Mouse (Mus musculus): ENCODE measurements around the gene Zc3hav1. TPM values are rescaled to one million over a fixed set of nuclear protein-coding genes. Genes with fewer than 3 reads are reported as not detected.

Gene Zc3hav1
- total RNA-seq, 2 experiments from 2014 or later, result 2.7 to 2.9 TPM

GRCm38 (mm10) chr6:38354723-38355353 is 435 bp upstream of the Zc3hav1 start:
- intact Hi-C loops (cut with DNase I), result no loop called here
- DNase-seq (ENCODE audit: low spot score in 2 of 2), result no peak

GRCm38 (mm10) chr6:38353181-38353580 is 1.2 kb downstream of the Zc3hav1 start:
- intact Hi-C loops (cut with DNase I), result no loop called here
- no peak for DNase-seq (ENCODE audit: low spot score in 2 of 2)

- intact Hi-C loops (cut with DNase I), result no loop called here
- no peak for DNase-seq (ENCODE audit: low spot score in 2 of 2)
These were observed 2.0 kb downstream of the Zc3hav1 start for GRCm38 (mm10) chr6:38352451-38352850.

GRCm38 (mm10) chr6:38351930-38352329 is 2.5 kb downstream of the Zc3hav1 start:
- intact Hi-C loops (cut with DNase I), result no loop called here
- DNase-seq (ENCODE audit: low spot score in 2 of 2), result no peak

- no peak for DNase-seq (ENCODE audit: low spot score in 2 of 2)
- intact Hi-C loops (cut with DNase I), result no loop called here
These were observed 4.6 kb downstream of the Zc3hav1 start for GRCm38 (mm10) chr6:38349806-38350205.

- intact Hi-C loops (cut with DNase I), result no loop called here
These were observed 5.5 kb downstream of the Zc3hav1 start for GRCm38 (mm10) chr6:38348811-38349453.

GRCm38 (mm10) chr6:38347875-38348274 is 6.5 kb downstream of the Zc3hav1 start:
- intact Hi-C loops (cut with DNase I), result no loop called here
- DNase-seq (ENCODE audit: low spot score in 2 of 2), result no peak

More at GRCm38 (mm10) chr6:38348811-38349453, 5.5 kb downstream of the Zc3hav1 start:
- DNase-seq (ENCODE audit: low spot score in 2 of 2), result no peak

- intact Hi-C loops (cut with DNase I), result no loop called here
- DNase-seq (ENCODE audit: low spot score in 2 of 2), result no peak
These were observed 8.6 kb downstream of the Zc3hav1 start for GRCm38 (mm10) chr6:38345796-38346195.

GRCm38 (mm10) chr6:38344006-38344670 is 10.3 kb downstream of the Zc3hav1 start:
- intact Hi-C loops (cut with DNase I), result no loop called here
- no peak for DNase-seq (ENCODE audit: low spot score in 2 of 2)

GRCm38 (mm10) chr6:38343581-38343980 is 10.8 kb downstream of the Zc3hav1 start:
- no peak for DNase-seq (ENCODE audit: low spot score in 2 of 2)

GRCm38 (mm10) chr6:38342666-38342992 is 11.8 kb downstream of the Zc3hav1 start:
- no peak for DNase-seq (ENCODE audit: low spot score in 2 of 2)
- intact Hi-C loops (cut with DNase I), result no loop called here

More at GRCm38 (mm10) chr6:38343581-38343980, 10.8 kb downstream of the Zc3hav1 start:
- intact Hi-C loops (cut with DNase I), result no loop called here

GRCm38 (mm10) chr6:38341751-38342665 is 12.4 kb downstream of the Zc3hav1 start:
- intact Hi-C loops (cut with DNase I), result no loop called here
- no peak for DNase-seq (ENCODE audit: low spot score in 2 of 2)

GRCm38 (mm10) chr6:38339078-38339477 is 15.3 kb downstream of the Zc3hav1 start:
- DNase-seq (ENCODE audit: low spot score in 2 of 2), result no peak
- intact Hi-C loops (cut with DNase I), result no loop called here

GRCm38 (mm10) chr6:38337951-38338350 is 16.5 kb downstream of the Zc3hav1 start:
- intact Hi-C loops (cut with DNase I), result no loop called here
- DNase-seq (ENCODE audit: low spot score in 2 of 2), result no peak

- intact Hi-C loops (cut with DNase I), result no loop called here
- DNase-seq (ENCODE audit: low spot score in 2 of 2), result no peak
These were observed 17.2 kb downstream of the Zc3hav1 start for GRCm38 (mm10) chr6:38337166-38337705.

- no peak for DNase-seq (ENCODE audit: low spot score in 2 of 2)
- intact Hi-C loops (cut with DNase I), result no loop called here
These were observed 19.1 kb downstream of the Zc3hav1 start for GRCm38 (mm10) chr6:38335264-38335663.

GRCm38 (mm10) chr6:38326596-38326995 is 27.8 kb downstream of the Zc3hav1 start:
- DNase-seq (ENCODE audit: low spot score in 2 of 2), result peak; percentile 65 to 66
- intact Hi-C loops (cut with DNase I), result loop anchor here (2.0 kb wide), 1 partner anchor 166 kb away; no protein-coding TSS in a partner anchor

GRCm38 (mm10) chr6:38320621-38321020 is 33.8 kb downstream of the Zc3hav1 start:
- intact Hi-C loops (cut with DNase I), result no loop called here
- DNase-seq (ENCODE audit: low spot score in 2 of 2), result no peak

- intact Hi-C loops (cut with DNase I), result no loop called here
- no peak for DNase-seq (ENCODE audit: low spot score in 2 of 2)
These were observed 38.4 kb downstream of the Zc3hav1 start for GRCm38 (mm10) chr6:38316050-38316449.

Measured in left cerebral cortex, postnatal 14 days (tissue).